Mouse (Mus musculus) erythroblast, adult 5-6 weeks (primary cell): ENCODE results near the gene Mthfd1l. TPM values are rescaled to one million over a fixed set of nuclear protein-coding genes. Genes with fewer than 3 reads are reported as not detected.
"Not testable (repeated sequence)": the region's sequence is repeated elsewhere in the genome, so short reads cannot be mapped to it uniquely, and the experiment has no call there.

Experiments used
- ATAC-seq: replicated peaks from 2 replicates; pipeline ENCODE4 v1.8.0; 2016; ENCODE audit warnings: moderate number of reproducible peaks, mild to moderate bottlenecking, moderate TSS enrichment, inconsistent platforms; ENCODE audit not compliant: poor library complexity, low FRiP score, severe bottlenecking
- total RNA-seq, 2 experiments: library from RNA; stranded (forward) in 1 of 2; stranded (reverse) in 1 of 2; fragments of 150-400 nt in 1 of 2; fragments of 200-764, 138-1000 nt in 1 of 2; gene quantifications; 2 replicates each; pipeline versions ENCODE4 v1.2.3 to v1.2.4; 2015 to 2017; ENCODE audit warnings: low replicate concordance in 2 of 2

Gene Mthfd1l
- total RNA-seq, 2 experiments from 2014 or later, result 9.6 to 26.9 TPM

GRCm38 (mm10) chr10:4071845-4072345 lies 99.0 kb downstream of the Mthfd1l start:
- ATAC-seq, result no peak

- ATAC-seq, result not testable (repeated sequence)
These were observed 99.6 kb downstream of the Mthfd1l start for GRCm38 (mm10) chr10:4072491-4072890.

- no peak for ATAC-seq
These were observed 105.4 kb downstream of the Mthfd1l start for GRCm38 (mm10) chr10:4078220-4078840.

- no peak for ATAC-seq
These were observed 106.2 kb downstream of the Mthfd1l start for GRCm38 (mm10) chr10:4078979-4079630.

GRCm38 (mm10) chr10:4079643-4080244 lies 106.8 kb downstream of the Mthfd1l start:
- no peak for ATAC-seq

- ATAC-seq, result no peak
These were observed 110.7 kb downstream of the Mthfd1l start for GRCm38 (mm10) chr10:4083609-4084008.

GRCm38 (mm10) chr10:4084907-4085306 lies 112.0 kb downstream of the Mthfd1l start:
- ATAC-seq, result no peak

- ATAC-seq, result no peak
These were observed 112.6 kb downstream of the Mthfd1l start for GRCm38 (mm10) chr10:4085363-4086141.

- no peak for ATAC-seq
These were observed 114.6 kb downstream of the Mthfd1l start for GRCm38 (mm10) chr10:4087563-4087962.

- no peak for ATAC-seq
These were observed 116.0 kb downstream of the Mthfd1l start for GRCm38 (mm10) chr10:4088744-4089414.

GRCm38 (mm10) chr10:4089885-4090284 lies 117.0 kb downstream of the Mthfd1l start:
- no peak for ATAC-seq

GRCm38 (mm10) chr10:4092990-4093389 lies 120.1 kb downstream of the Mthfd1l start:
- no peak for ATAC-seq

GRCm38 (mm10) chr10:4094093-4094817 lies 121.3 kb downstream of the Mthfd1l start:
- no peak for ATAC-seq

GRCm38 (mm10) chr10:4096151-4096550 lies 123.2 kb downstream of the Mthfd1l start:
- no peak for ATAC-seq

GRCm38 (mm10) chr10:4100007-4100406 lies 127.1 kb downstream of the Mthfd1l start:
- ATAC-seq, result no peak

- ATAC-seq, result no peak
These were observed 133.0 kb downstream of the Mthfd1l start for GRCm38 (mm10) chr10:4105676-4106528.

GRCm38 (mm10) chr10:4107661-4108338 lies 134.9 kb downstream of the Mthfd1l start:
- ATAC-seq, result no peak

GRCm38 (mm10) chr10:4108462-4108861 lies 135.5 kb downstream of the Mthfd1l start:
- no peak for ATAC-seq
